ENCODE assay signal across 23 mouse cellular contexts in genomic region chr7:98402582-98403574, GRCm38 (mm10). TPM values are rescaled to one million over a fixed set of nuclear protein-coding genes. Genes with fewer than 3 reads are reported as not detected.
DNase-seq lines count a peak whose midpoint lies in the region; ATAC-seq lines count a peak whose summit lies in the region.
"Had no signal": no experiment of that assay in that cellular context is flagged by ENCODE, and none has a peak within 500 bp of the region (broad histone marks: within the 10 kb centered on the region; RNA-seq: fewer than 3 reads in every experiment).

No protein-coding gene starts in this region.

- H3K9ac ChIP-seq in hindbrain, embryonic 15.5 days = no peak overlapping the region
- no peak overlapping the region for H3K9ac ChIP-seq in hindbrain, embryonic 11.5 days (ENCODE audit: low read depth, low read length)

- peak; percentile 75; the same call in 1 of the 2 replicates for ATAC-seq in hindbrain, embryonic 15.5 days (ENCODE audit: low FRiP score, low read depth)
- ATAC-seq in hindbrain, embryonic 11.5 days (ENCODE audit: low FRiP score) = no peak
- ATAC-seq: intestine, embryonic 16.5 days had no signal

- no peaks in the 10 kb centered on the region for H3K27me3 ChIP-seq in hindbrain, embryonic 15.5 days
- H3K27me3 ChIP-seq in hindbrain, embryonic 11.5 days (ENCODE audit: control insufficient read depth, insufficient read depth, low read length) = no peaks in the 10 kb centered on the region
- no peaks in the 10 kb centered on the region for H3K27me3 ChIP-seq in limb, embryonic 10.5 days (ENCODE audit: low read depth, poor library complexity, severe bottlenecking)

- no peak overlapping the region for H3K4me3 ChIP-seq in hindbrain, embryonic 15.5 days
- no peak overlapping the region for H3K4me3 ChIP-seq in hindbrain, embryonic 11.5 days (ENCODE audit: low read depth, low read length)
- no peak overlapping the region for H3K4me3 ChIP-seq in limb, embryonic 10.5 days
- H3K4me3 ChIP-seq: gastrocnemius, adult 2 months had no signal

- no peaks in the 10 kb centered on the region for H3K9me3 ChIP-seq in hindbrain, embryonic 15.5 days
- no peaks in the 10 kb centered on the region for H3K9me3 ChIP-seq in hindbrain, embryonic 11.5 days (ENCODE audit: control insufficient read depth, low read length)
- no peaks in the 10 kb centered on the region for H3K9me3 ChIP-seq in limb, embryonic 10.5 days (replicated peaks)

- H3K36me3 ChIP-seq in hindbrain, embryonic 15.5 days = no peaks in the 10 kb centered on the region
- H3K36me3 ChIP-seq in hindbrain, embryonic 11.5 days (ENCODE audit: control insufficient read depth, insufficient read depth, low read length) = no peaks in the 10 kb centered on the region
- no peaks in the 10 kb centered on the region for H3K36me3 ChIP-seq in limb, embryonic 10.5 days

- H3K27ac ChIP-seq in hindbrain, embryonic 15.5 days (replicated peaks) = no peak overlapping the region
- H3K27ac ChIP-seq in hindbrain, embryonic 11.5 days (ENCODE audit: low read depth, low read length) = no peak overlapping the region
- H3K27ac ChIP-seq in limb, embryonic 10.5 days = peak overlapping the region; percentile 6; the same call in 1 of the 2 replicates
- H3K27ac ChIP-seq: gastrocnemius, adult 2 months had no signal

- H3K4me2 ChIP-seq in hindbrain, embryonic 15.5 days = no peak overlapping the region
- H3K4me2 ChIP-seq in hindbrain, embryonic 11.5 days (replicated peaks; ENCODE audit: low read depth, low read length) = no peak overlapping the region

- H3K4me1 ChIP-seq in hindbrain, embryonic 15.5 days (replicated peaks) = peaks cover 13% of the 10 kb centered on the region; the same call in 1 of the 2 replicates
- H3K4me1 ChIP-seq in hindbrain, embryonic 11.5 days (replicated peaks; ENCODE audit: control insufficient read depth, insufficient read depth, low read length) = no peaks in the 10 kb centered on the region
- H3K4me1 ChIP-seq in limb, embryonic 10.5 days = peaks cover 10% of the 10 kb centered on the region

- 43% methylated on average over 15 of the region's 15 CpGs for WGBS in hindbrain, embryonic 15.5 days
- WGBS in hindbrain, embryonic 11.5 days = 75% methylated on average over 15 of the region's 15 CpGs
- 65% methylated on average over 15 of the region's 15 CpGs for WGBS in limb, embryonic 10.5 days

- DNase-seq in hindbrain, embryonic 11.5 days (ENCODE audit: low spot score) = no peak
- peak; percentile 80 for DNase-seq in cerebellum, adult 11-12 months
- DNase-seq in cerebellum, postnatal 14 days = peak; percentile 71
- no peak for DNase-seq in limb, embryonic 10.5 days (ENCODE audit: low spot score)
- DNase-seq in urinary bladder, postnatal 10 days (ENCODE audit: low spot score) = no peak
- DNase-seq in adrenal gland, postnatal 14 days = no peak
- DNase-seq in ovary, adult 18-20 months (ENCODE audit: low spot score) = no peak
- DNase-seq: gastrocnemius, adult 2 months; heart, postnatal 10 days; kidney, postnatal 14 days; layer of hippocampus, adult 9-11 months; lung, adult 2 months; lung, postnatal 4 days; midbrain, embryonic 14.5 days; right cerebral cortex, adult 18-20 months; spleen, adult 18-20 months; thymus, postnatal 14 days had no signal

RNA-seq across cellular contexts. Expression of gene Gucy2d, which starts 37.3 kb away (rescaled TPM):
- polyA plus RNA-seq in hindbrain, embryonic 15.5 days (2015; fragmentation: Nextera tagmentation; extraction: Ambion mirVana) = 0.13 and 0.58 TPM in 2 replicates
- not detected in 2 replicates for polyA plus RNA-seq in hindbrain, embryonic 11.5 days (2014; fragmentation: Nextera tagmentation; extraction: Ambion mirVana)
- 0.05 TPM in 1 of 2 replicates, not detected in the other for polyA plus RNA-seq in limb, embryonic 10.5 days (2016; fragmentation: Nextera tagmentation; extraction: Ambion mirVana)
- total RNA-seq in adrenal gland, postnatal 14 days (2021) = not detected in 2 replicates
- total RNA-seq: adrenal gland, adult 18-20 months; ES-E14; liver, adult 2 months had no signal
- polyA plus RNA-seq: liver, adult 2 months; midbrain, embryonic 14.5 days; neural tube, embryonic 11.5 days had no signal

RNA-seq across cellular contexts. Expression of gene Tsku, which starts 41.8 kb away (rescaled TPM):
- polyA plus RNA-seq in hindbrain, embryonic 15.5 days (2015; fragmentation: Nextera tagmentation; extraction: Ambion mirVana) = 8.9 and 9.3 TPM in 2 replicates
- 6.7 and 9.1 TPM in 2 replicates for polyA plus RNA-seq in hindbrain, embryonic 11.5 days (2014; fragmentation: Nextera tagmentation; extraction: Ambion mirVana)
- 9.5 and 11.2 TPM in 2 replicates for polyA plus RNA-seq in limb, embryonic 10.5 days (2016; fragmentation: Nextera tagmentation; extraction: Ambion mirVana)
- total RNA-seq in adrenal gland, postnatal 14 days (2021) = 12.3 and 13.2 TPM in 2 replicates

Comparison
In these comparisons a context has a peak if more than half of its experiments do, and no peak if none do; other contexts are left out.
1. DNase-seq: peak in cerebellum, adult 11-12 months (single experiment) and cerebellum, postnatal 14 days (2 of 2); none in hindbrain, embryonic 11.5 days (single experiment), limb, embryonic 10.5 days (single experiment), urinary bladder, postnatal 10 days (single experiment), adrenal gland, postnatal 14 days (single experiment) and ovary, adult 18-20 months (single experiment).